In the genomic region with DNA sequence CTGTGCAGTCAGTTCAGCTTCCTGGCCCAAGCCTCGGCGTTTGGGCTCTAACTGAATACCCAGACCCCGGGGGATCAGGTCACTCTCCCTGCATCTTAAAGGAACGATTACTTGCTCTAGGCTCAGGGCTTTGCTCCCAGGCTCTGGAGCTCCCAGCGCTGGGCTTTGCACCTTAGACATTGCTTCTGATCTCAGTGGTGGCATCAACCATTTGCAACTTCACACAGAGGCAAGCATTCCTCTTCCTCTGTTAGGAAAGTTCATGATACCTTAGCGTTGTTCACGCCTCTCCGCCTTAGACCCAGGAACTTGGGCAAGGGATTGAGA, we compare ENCODE assay signal across 11 mouse cellular contexts. TPM values are rescaled to one million over a fixed set of nuclear protein-coding genes. Genes with fewer than 3 reads are reported as not detected.
DNase-seq lines count a peak whose midpoint lies in the region; ATAC-seq and TF ChIP-seq lines count a peak whose summit lies in the region.
"Had no signal": no experiment of that assay in that cellular context is flagged by ENCODE, and none has a peak within 500 bp of the region (broad histone marks: within the 10 kb centered on the region; RNA-seq: fewer than 3 reads in every experiment).

No protein-coding gene starts in this region.

- peaks cover 12% of the 10 kb centered on the region; the same call in 1 of the 2 replicates for H3K4me1 ChIP-seq in kidney, postnatal 0 days (replicated peaks; ENCODE audit: insufficient read depth, low read length)
- H3K4me1 ChIP-seq in kidney, adult 2 months (ENCODE audit: control insufficient read depth, insufficient read depth, low read length): 0 out of 2 replicates have a peak, but pooled peaks cover 3% of the 10 kb centered on the region
- H3K4me1 ChIP-seq in forebrain, embryonic 11.5 days (replicated peaks; ENCODE audit: control insufficient read depth, insufficient read depth, low read length): peaks cover 7% of the 10 kb centered on the region; the same call in 1 of the 2 replicates
- peaks cover 15% of the 10 kb centered on the region for H3K4me1 ChIP-seq in limb, embryonic 10.5 days
- peaks cover 17% of the 10 kb centered on the region for H3K4me1 ChIP-seq in olfactory bulb, adult 2 months (ENCODE audit: control insufficient read depth, insufficient read depth, low read length)

- 17% methylated on average over 8 of the region's 8 CpGs for WGBS in kidney, postnatal 0 days
- 31% methylated on average over 8 of the region's 8 CpGs for WGBS in kidney, adult 2 months
- WGBS in forebrain, embryonic 11.5 days: 9% methylated on average over 8 of the region's 8 CpGs
- WGBS in limb, embryonic 10.5 days: 7% methylated on average over 8 of the region's 8 CpGs
- WGBS in olfactory bulb, adult 2 months: 38% methylated on average over 8 of the region's 8 CpGs

- peak overlapping the region; percentile 69 for H3K4me2 ChIP-seq in kidney, postnatal 0 days (ENCODE audit: low read length)
- peak overlapping the region; percentile 95; the same call in 1 of the 2 replicates for H3K4me2 ChIP-seq in forebrain, embryonic 11.5 days (ENCODE audit: low read depth, low read length, severe bottlenecking)

- no peak for ATAC-seq in kidney, postnatal 0 days (replicated peaks; ENCODE audit: low FRiP score, low read depth)
- ATAC-seq in forebrain, embryonic 11.5 days (replicated peaks; ENCODE audit: low FRiP score): no peak
- no peak for ATAC-seq in granulocyte monocyte progenitor cell, adult 5-6 weeks (replicated peaks; ENCODE audit: poor library complexity, severe bottlenecking)

- H3K4me3 ChIP-seq in kidney, postnatal 0 days (replicated peaks; ENCODE audit: low read depth, low read length): peak overlapping the region; percentile 33; the same call in 1 of the 2 replicates
- H3K4me3 ChIP-seq in kidney, adult 2 months (ENCODE audit: insufficient read depth, low read depth, low read length): no peak overlapping the region
- peak overlapping the region; percentile 39 for H3K4me3 ChIP-seq in forebrain, embryonic 11.5 days (ENCODE audit: low read depth, low read length)
- H3K4me3 ChIP-seq in limb, embryonic 10.5 days: peak overlapping the region; percentile 50
- H3K4me3 ChIP-seq in olfactory bulb, adult 2 months (ENCODE audit: insufficient read depth, low read depth, low read length): peak overlapping the region; percentile 61

- no peaks in the 10 kb centered on the region for H3K36me3 ChIP-seq in kidney, postnatal 0 days (ENCODE audit: insufficient read depth, low read length)
- no peaks in the 10 kb centered on the region for H3K36me3 ChIP-seq in kidney, adult 2 months (ENCODE audit: control insufficient read depth, insufficient read depth, low read length)
- no peaks in the 10 kb centered on the region for H3K36me3 ChIP-seq in forebrain, embryonic 11.5 days (ENCODE audit: control insufficient read depth, insufficient read depth, low read length)
- H3K36me3 ChIP-seq in limb, embryonic 10.5 days: no peaks in the 10 kb centered on the region

- 0 out of 2 replicates have a peak overlapping the region, but pooled peaks have one; percentile 49 for H3K9ac ChIP-seq in kidney, postnatal 0 days (ENCODE audit: low read depth, low read length)
- 0 out of 2 replicates have a peak overlapping the region, but pooled peaks have one; percentile 6 for H3K9ac ChIP-seq in forebrain, embryonic 11.5 days (ENCODE audit: low read length)

- no peaks in the 10 kb centered on the region for H3K9me3 ChIP-seq in kidney, postnatal 0 days (replicated peaks; ENCODE audit: low read length)
- H3K9me3 ChIP-seq in forebrain, embryonic 11.5 days (ENCODE audit: control insufficient read depth, low read length): no peaks in the 10 kb centered on the region
- no peaks in the 10 kb centered on the region for H3K9me3 ChIP-seq in limb, embryonic 10.5 days (replicated peaks)
- H3K9me3 ChIP-seq: megakaryocyte, embryonic 14.5 days had no signal

- H3K27ac ChIP-seq in kidney, postnatal 0 days: no peak overlapping the region
- H3K27ac ChIP-seq in kidney, adult 2 months (ENCODE audit: insufficient read depth, low read depth, low read length): no peak overlapping the region
- no peak overlapping the region for H3K27ac ChIP-seq in forebrain, embryonic 11.5 days (ENCODE audit: low read depth, low read length)
- H3K27ac ChIP-seq in limb, embryonic 10.5 days: no peak overlapping the region
- H3K27ac ChIP-seq in olfactory bulb, adult 2 months (ENCODE audit: insufficient read depth, low read depth, low read length): no peak overlapping the region

- TF ChIP-seq POLR2A in kidney, adult 2 months (IDR thresholded peaks at IDR 0.05; ENCODE audit: low read depth, low read length): no peak
- no peak for TF ChIP-seq POLR2A in olfactory bulb, adult 2 months (IDR thresholded peaks at IDR 0.05; ENCODE audit: insufficient read depth, low read depth, low read length)

- TF ChIP-seq CTCF in kidney, postnatal 0 days (IDR thresholded peaks at IDR 0.05; ENCODE audit: low read depth): no peak
- TF ChIP-seq CTCF in kidney, adult 2 months (conservative IDR thresholded peaks at IDR 0.05; ENCODE audit: insufficient read depth, insufficient read length, low read depth, low read length): no peak
- TF ChIP-seq CTCF in olfactory bulb, adult 2 months (IDR thresholded peaks at IDR 0.05; ENCODE audit: insufficient read depth, low read depth, low read length): no peak

- 0 out of 2 replicates have a peak, but pooled peaks cover 7% of the 10 kb centered on the region for H3K27me3 ChIP-seq in kidney, postnatal 0 days (ENCODE audit: insufficient read depth, low read length)
- peaks cover 1% of the 10 kb centered on the region; the same call in 1 of the 2 replicates for H3K27me3 ChIP-seq in kidney, adult 2 months (replicated peaks; ENCODE audit: control insufficient read depth, insufficient read depth, low read length)
- H3K27me3 ChIP-seq in forebrain, embryonic 11.5 days (ENCODE audit: control insufficient read depth, insufficient read depth, low read length): peaks cover 16% of the 10 kb centered on the region
- peaks cover 63% of the 10 kb centered on the region for H3K27me3 ChIP-seq in limb, embryonic 10.5 days (ENCODE audit: low read depth, poor library complexity, severe bottlenecking)

- no peak for DNase-seq in kidney, postnatal 0 days (ENCODE audit: low spot score)
- no peak for DNase-seq in kidney, adult 2 months
- DNase-seq in forebrain, embryonic 11.5 days (ENCODE audit: low spot score): no peak
- DNase-seq in limb, embryonic 10.5 days (ENCODE audit: low spot score): peak; percentile 58
- DNase-seq in cerebellum, postnatal 25 days: no peak
- DNase-seq in gastrocnemius, postnatal 10 days: no peak

RNA-seq across cellular contexts. Expression of a gene that starts 0.8 kb away (rescaled TPM):
- 0.47 and 0.71 TPM in 2 replicates for polyA plus RNA-seq in kidney, postnatal 0 days (2015; fragmentation: Nextera tagmentation; extraction: Ambion mirVana)
- polyA plus RNA-seq in kidney, adult 2 months (2012; rRNA removed): 0.91 and 0.94 TPM in 2 replicates
- polyA plus RNA-seq in forebrain, embryonic 11.5 days (2014; fragmentation: Nextera tagmentation; extraction: Ambion mirVana): not detected in 2 replicates
- not detected in 2 replicates for polyA plus RNA-seq in limb, embryonic 10.5 days (2016; fragmentation: Nextera tagmentation; extraction: Ambion mirVana)
- polyA plus RNA-seq in olfactory bulb, adult 2 months (2012; ENCODE audit: insufficient read depth, insufficient read length, low replicate concordance, missing spikeins): not detected in 2 replicates
- not detected in 2 replicates for total RNA-seq in granulocyte monocyte progenitor cell, adult 5-6 weeks (2014; fragmentation: Nextera tagmentation)
- total RNA-seq in granulocyte monocyte progenitor cell, adult 5-6 weeks (2017): not detected in 2 replicates
- 10 to 100 TPM in 1 of 2 experiments, 1 to 10 TPM in 1; 9.9 to 10.7 TPM for total RNA-seq in gastrocnemius, postnatal 10 days (2021)
- total RNA-seq: MEL had no signal
- polyA plus RNA-seq: spleen, adult 2 months had no signal

RNA-seq across cellular contexts. Expression of a gene that starts 19.0 kb away (rescaled TPM):
- 3.7 and 3.8 TPM in 2 replicates for polyA plus RNA-seq in kidney, postnatal 0 days (2015; fragmentation: Nextera tagmentation; extraction: Ambion mirVana)
- polyA plus RNA-seq in kidney, adult 2 months (2012; rRNA removed): 0.75 and 0.83 TPM in 2 replicates
- 0.41 and 0.60 TPM in 2 replicates for polyA plus RNA-seq in forebrain, embryonic 11.5 days (2014; fragmentation: Nextera tagmentation; extraction: Ambion mirVana)
- 0.28 and 0.48 TPM in 2 replicates for polyA plus RNA-seq in limb, embryonic 10.5 days (2016; fragmentation: Nextera tagmentation; extraction: Ambion mirVana)
- 61.6 TPM in 1 of 2 replicates, not detected in the other for polyA plus RNA-seq in olfactory bulb, adult 2 months (2012; ENCODE audit: insufficient read depth, insufficient read length, low replicate concordance, missing spikeins)
- not detected in 2 replicates for total RNA-seq in granulocyte monocyte progenitor cell, adult 5-6 weeks (2014; fragmentation: Nextera tagmentation)
- total RNA-seq in granulocyte monocyte progenitor cell, adult 5-6 weeks (2017): not detected in 2 replicates
- under 1 TPM; 0.38 to 0.59 TPM for total RNA-seq in gastrocnemius, postnatal 10 days (2021)
- total RNA-seq: MEL had no signal
- polyA plus RNA-seq: spleen, adult 2 months had no signal

RNA-seq across cellular contexts. Expression of a gene that starts 31.3 kb away (rescaled TPM):
- 28.7 and 31.6 TPM in 2 replicates for polyA plus RNA-seq in kidney, postnatal 0 days (2015; fragmentation: Nextera tagmentation; extraction: Ambion mirVana)
- 3.5 and 4.1 TPM in 2 replicates for polyA plus RNA-seq in kidney, adult 2 months (2012; rRNA removed)
- polyA plus RNA-seq in forebrain, embryonic 11.5 days (2014; fragmentation: Nextera tagmentation; extraction: Ambion mirVana): 7.1 and 7.9 TPM in 2 replicates
- 1.8 and 2.2 TPM in 2 replicates for polyA plus RNA-seq in limb, embryonic 10.5 days (2016; fragmentation: Nextera tagmentation; extraction: Ambion mirVana)
- not detected in 2 replicates for polyA plus RNA-seq in olfactory bulb, adult 2 months (2012; ENCODE audit: insufficient read depth, insufficient read length, low replicate concordance, missing spikeins)
- not detected in 2 replicates for total RNA-seq in granulocyte monocyte progenitor cell, adult 5-6 weeks (2014; fragmentation: Nextera tagmentation)
- total RNA-seq in granulocyte monocyte progenitor cell, adult 5-6 weeks (2017): not detected in 2 replicates
- total RNA-seq in gastrocnemius, postnatal 10 days (2021): 10 to 100 TPM; 21.2 to 27.4 TPM
- total RNA-seq: MEL had no signal

Comparison
In these comparisons a context has a peak if more than half of its experiments do, and no peak if none do; other contexts are left out.
1. RNA of a gene that starts 19.0 kb away (polyA plus RNA-seq): 61.6 TPM in olfactory bulb, adult 2 months; 3.7 to 3.8 TPM in kidney, postnatal 0 days, 0.75 to 0.83 TPM in kidney, adult 2 months, 0.41 to 0.60 TPM in forebrain, embryonic 11.5 days and 0.28 to 0.48 TPM in limb, embryonic 10.5 days; every median in the first group is over 10 times any median in the second.